Mouse (Mus musculus): Measurements from ENCODE around the gene Acly.

Gene Acly

GRCm38 (mm10) chr11:100527458-100528374 lies at the start of gene Acly:
Gene Acly (minus strand): TSS chr11:100528000.
- peak; percentile 97 for DNase-seq (ENCODE audit: low spot score in 2 of 2)

DNA sequence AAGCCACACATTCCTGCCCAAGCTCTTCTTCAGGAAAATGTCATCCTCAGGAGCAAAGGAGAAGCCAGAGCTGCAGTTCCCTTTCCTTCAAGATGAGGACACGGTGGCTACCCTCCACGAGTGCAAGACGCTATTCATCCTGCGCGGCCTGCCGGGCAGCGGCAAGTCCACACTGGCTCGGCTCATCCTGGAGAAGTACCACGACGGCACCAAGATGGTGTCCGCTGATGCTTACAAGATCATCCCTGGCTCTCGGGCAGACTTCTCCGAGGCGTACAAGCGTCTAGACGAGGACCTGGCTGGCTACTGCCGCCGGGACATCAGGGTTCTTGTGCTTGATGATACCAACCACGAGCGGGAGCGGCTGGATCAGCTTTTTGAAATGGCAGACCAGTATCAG lies 48.5 kb upstream of the Acly start:
- peak in 1 of 2 experiments; percentile 12 for DNase-seq (ENCODE audit: low spot score in 2 of 2)

DNA sequence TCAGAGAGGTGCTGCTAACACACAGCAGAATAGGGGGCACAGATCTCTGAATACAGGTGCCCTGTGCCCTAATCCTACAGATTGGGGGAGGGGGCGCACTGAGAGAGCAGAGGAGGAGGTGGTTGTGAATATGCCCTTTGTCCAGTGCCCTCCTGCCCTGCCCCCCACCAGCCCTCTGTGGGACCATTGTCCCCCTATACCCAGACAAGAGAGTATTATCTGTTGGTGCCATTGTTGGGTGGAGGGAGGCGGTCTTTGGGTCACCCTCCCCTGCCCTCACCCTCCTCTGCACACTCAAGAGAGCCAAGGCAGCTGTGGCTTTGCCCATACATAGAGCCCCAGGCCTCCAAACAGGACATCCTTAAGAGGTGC lies 47.7 kb upstream of the Acly start:
- DNase-seq (ENCODE audit: low spot score in 2 of 2): peak in 1 of 2 experiments; percentile 20

- DNase-seq (ENCODE audit: low spot score in 2 of 2): peak; percentile 64 to 69
Measured at GRCm38 (mm10) chr11:100574708-100575483, 47.1 kb upstream of the Acly start, which contains the start of gene Cnp. Gene Cnp (plus strand): TSS chr11:100574904.

DNA sequence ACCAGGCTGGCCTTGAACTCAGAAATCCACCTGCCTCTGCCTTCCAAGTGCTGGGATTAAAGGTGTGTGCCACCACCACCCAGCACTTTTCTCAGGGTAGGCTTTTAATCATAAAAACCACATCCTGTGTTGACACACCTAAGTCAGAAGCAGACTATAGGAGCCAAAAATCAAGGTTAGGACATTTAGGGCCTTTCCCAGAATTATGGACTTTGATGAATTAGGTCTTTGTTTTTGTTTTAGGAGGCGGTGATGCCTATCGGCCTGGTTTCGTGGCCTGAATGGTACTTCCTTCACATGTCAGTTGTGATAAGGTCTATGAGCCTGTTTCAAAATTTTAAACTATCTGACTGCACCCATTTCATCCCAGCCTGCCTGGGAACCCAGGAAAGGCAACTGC lies 46.4 kb upstream of the Acly start:
- no peak for DNase-seq (ENCODE audit: low spot score in 2 of 2)

- DNase-seq (ENCODE audit: low spot score in 2 of 2): peak; percentile 48 to 58
Measured at GRCm38 (mm10) chr11:100571202-100571567, 43.4 kb upstream of the Acly start.

- peak; percentile 85 to 86 for DNase-seq (ENCODE audit: low spot score in 2 of 2)
Measured at GRCm38 (mm10) chr11:100570430-100571201, 42.8 kb upstream of the Acly start.

DNA sequence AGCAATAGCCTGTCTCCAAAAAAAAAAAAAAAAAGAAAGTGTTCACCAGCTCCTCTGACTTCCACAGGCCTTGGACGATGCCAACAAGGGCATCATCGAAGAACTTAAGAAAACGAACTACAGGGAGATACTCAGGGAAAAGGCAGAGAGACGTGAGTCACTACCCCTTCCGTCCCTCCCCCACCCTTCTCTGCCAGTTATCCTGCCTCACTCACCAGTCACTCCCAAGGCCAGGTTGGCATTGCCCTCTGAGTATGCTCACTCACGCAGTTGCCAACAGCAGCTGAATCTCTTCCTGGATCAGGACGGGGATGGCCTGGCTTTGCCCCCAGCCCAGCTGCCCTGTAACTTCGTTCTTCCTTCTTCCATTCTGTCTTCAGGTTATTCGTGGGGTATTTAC lies 42.0 kb upstream of the Acly start:
- no peak for DNase-seq (ENCODE audit: low spot score in 2 of 2)

- no peak for DNase-seq (ENCODE audit: low spot score in 2 of 2)
Measured at GRCm38 (mm10) chr11:100568692-100569091, 40.9 kb upstream of the Acly start.

GRCm38 (mm10) chr11:100567815-100568245 lies 40.0 kb upstream of the Acly start:
- no peak for DNase-seq (ENCODE audit: low spot score in 2 of 2)

GRCm38 (mm10) chr11:100567229-100567628 lies 39.4 kb upstream of the Acly start:
- no peak for DNase-seq (ENCODE audit: low spot score in 2 of 2)

GRCm38 (mm10) chr11:100564703-100565102 lies 36.9 kb upstream of the Acly start:
- no peak for DNase-seq (ENCODE audit: low spot score in 2 of 2)

- DNase-seq (ENCODE audit: low spot score in 2 of 2): peak; percentile 74 to 86
Measured at GRCm38 (mm10) chr11:100564297-100564696, 36.5 kb upstream of the Acly start.

GRCm38 (mm10) chr11:100561748-100562147 lies 33.9 kb upstream of the Acly start:
- DNase-seq (ENCODE audit: low spot score in 2 of 2): no peak

DNA sequence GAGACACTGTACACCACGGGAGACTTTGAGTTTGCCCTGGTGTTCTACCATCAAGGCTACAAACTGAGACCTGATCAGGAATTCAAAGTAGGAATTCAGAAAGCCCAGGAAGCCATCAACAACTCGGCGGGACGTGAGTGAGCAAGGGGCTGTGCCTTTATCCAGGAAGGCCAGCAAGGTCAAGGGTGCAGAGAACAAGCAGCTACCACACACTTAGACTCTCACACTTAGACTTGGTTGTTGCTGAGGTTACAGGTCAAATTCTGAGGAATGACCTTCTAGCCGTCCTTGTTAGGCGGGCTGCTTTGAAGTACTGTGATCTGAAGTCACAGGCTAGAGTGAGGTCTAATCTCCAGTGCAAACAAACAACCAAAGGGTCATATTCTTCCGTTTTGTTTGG lies 31.7 kb upstream of the Acly start:
- DNase-seq (ENCODE audit: low spot score in 2 of 2): no peak

- DNase-seq (ENCODE audit: low spot score in 2 of 2): no peak
Measured at GRCm38 (mm10) chr11:100557563-100557962, 29.8 kb upstream of the Acly start.

DNA sequence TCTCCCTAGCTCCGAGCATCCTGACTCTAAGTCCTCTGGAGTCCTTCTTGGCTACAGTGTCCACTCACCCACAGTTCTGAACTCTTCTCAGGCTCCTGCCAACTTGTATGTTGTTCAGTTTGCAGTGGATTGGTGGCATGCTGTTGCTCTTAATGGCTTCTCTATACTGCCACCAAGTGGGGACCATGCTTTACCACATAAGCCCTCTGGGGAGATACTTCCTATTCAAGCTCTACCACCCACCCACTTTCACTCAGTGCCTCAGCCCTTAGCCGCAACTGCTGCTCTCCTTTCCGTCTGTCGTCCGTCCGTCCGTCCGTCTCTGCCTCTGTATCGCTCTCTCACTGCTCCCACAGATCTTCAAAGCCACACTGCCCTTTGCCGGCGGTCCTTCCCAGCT lies 27.8 kb upstream of the Acly start:
- peak; percentile 59 to 68 for DNase-seq (ENCODE audit: low spot score in 2 of 2)

GRCm38 (mm10) chr11:100552842-100553241 lies 25.0 kb upstream of the Acly start:
- DNase-seq (ENCODE audit: low spot score in 2 of 2): no peak

DNA sequence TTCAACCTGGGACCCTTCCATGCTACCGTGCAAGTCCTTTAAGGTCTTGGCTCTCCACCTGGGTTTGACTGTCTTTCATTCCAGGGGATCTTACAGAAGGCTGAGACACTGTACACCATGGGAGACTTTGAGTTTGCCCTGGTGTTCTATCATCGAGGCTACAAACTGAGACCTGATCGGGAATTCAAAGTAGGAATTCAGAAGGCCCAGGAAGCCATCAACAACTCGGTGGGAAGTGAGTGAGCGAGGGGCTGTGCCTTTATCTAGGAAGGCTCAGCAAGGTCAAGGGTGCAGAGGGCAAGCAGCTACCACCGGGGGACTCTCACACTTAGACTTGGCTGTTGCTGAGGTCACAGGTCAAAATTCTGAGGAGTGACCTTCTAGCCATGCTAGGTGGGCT lies 22.3 kb upstream of the Acly start:
- no peak for DNase-seq (ENCODE audit: low spot score in 2 of 2)

DNA sequence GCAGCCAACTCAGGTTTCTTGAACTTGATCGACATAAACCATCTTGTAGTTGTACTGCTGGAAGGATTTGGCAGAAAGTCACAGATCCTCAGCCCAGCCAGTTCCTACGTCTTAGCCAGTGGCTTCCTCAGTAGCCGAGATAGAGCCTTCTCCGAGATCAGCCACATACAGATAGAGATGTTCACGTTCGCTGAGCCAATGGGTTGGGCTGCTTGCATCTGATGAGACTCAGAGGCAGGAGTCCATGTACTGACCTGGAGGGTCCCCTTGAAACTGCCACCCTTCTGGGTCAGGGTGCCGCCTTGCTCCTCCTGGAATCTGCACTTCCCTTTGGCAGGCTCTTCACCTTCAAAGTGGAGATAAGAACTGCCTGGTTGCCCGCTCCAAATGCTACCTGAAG lies 21.7 kb upstream of the Acly start:
- DNase-seq (ENCODE audit: low spot score in 2 of 2): no peak

- DNase-seq (ENCODE audit: low spot score in 2 of 2): no peak
Measured at GRCm38 (mm10) chr11:100548141-100548540, 20.3 kb upstream of the Acly start.

- DNase-seq (ENCODE audit: low spot score in 2 of 2): no peak
Measured at GRCm38 (mm10) chr11:100546955-100547354, 19.2 kb upstream of the Acly start.
